Mouse (Mus musculus) inflammation-experienced regulatory T-cells, adult 6 months (primary cell): ENCODE data around the gene Cdkn2d. TPM values are rescaled to one million over a fixed set of nuclear protein-coding genes. Genes with fewer than 3 reads are reported as not detected.
A peak's percentile ranks its signal among the peaks of the same experiment; 100 is the strongest.
"Not testable (repeated sequence)": the region's sequence is repeated elsewhere in the genome, so short reads cannot be mapped to it uniquely, and the experiment has no call there.

Source experiments
- ATAC-seq: one replicate; pipeline ENCODE4 v1.8.0; 2017
- polyA plus RNA-seq, 3 experiments: library from polyadenylated mRNA; unstranded; fragments of 100-300 nt; shearing (Covaris generic); gene quantifications; one replicate each; pipeline ENCODE4 v1.2.1; 2017

Cdkn2d gene
- 100 to 1,000 TPM; 116 to 131 (median 128) TPM for polyA plus RNA-seq

DNA sequence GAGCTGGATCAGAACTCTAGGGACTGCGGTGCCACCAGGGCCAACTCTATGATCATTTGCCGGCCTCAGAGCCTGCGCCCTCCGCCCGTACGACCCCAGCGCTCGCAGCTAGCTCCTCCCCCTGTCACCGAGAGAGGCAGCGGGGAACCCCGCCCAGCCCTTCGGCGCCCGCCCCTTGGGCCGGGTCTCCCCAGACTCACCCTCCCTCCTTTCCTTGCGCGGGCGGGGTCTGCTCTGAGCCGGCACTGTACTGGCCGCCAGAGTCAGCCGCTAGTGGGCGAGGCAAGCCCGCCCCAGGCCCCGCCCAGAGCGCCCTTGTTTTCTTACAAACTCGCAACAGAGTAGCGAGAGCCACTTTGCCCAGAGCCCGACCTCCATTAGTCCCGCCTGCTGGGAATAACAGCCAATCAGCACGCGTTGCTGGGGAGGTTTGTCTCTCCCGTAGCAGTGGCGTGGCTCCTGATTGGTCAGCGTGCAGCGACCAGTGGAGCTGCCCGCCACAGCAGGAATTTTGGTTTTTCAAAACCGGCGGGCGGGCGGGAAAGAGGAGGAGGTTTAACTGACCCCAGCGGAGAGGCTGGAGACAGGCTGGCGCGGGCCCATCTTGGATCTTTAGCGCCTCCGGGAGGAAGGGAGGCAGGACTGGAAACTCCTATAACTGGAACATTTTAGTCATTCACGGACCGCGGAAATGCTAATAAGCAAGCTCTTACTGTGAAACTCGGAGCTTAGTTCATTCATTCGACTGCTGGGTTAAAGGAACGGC, at the start of gene Cdkn2d:
Gene Cdkn2d, minus strand, starts transcription at position 386 of the 766 bp plus-strand sequence.
- ATAC-seq: peak; percentile 73

DNA sequence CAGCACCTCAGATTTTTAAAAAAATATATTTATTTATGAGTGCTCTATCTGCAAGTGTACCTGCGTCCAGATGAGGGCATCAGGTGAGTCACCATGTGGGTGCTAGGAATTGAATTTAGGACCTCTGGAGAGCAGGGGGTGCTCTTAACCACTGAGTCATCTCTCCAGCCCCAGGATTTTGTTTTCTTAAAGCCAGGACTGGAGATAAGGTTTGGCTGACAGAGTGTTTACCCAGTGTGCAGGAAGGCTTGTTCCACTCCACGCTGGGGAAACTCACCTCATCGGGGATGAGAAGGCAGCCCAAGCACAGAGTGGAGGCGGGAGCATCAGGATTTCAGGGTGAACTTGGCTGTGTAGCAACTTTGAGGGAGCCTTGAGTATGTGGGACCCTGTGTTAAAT, 49.2 kb upstream of the Cdkn2d start:
- no peak for ATAC-seq

DNA sequence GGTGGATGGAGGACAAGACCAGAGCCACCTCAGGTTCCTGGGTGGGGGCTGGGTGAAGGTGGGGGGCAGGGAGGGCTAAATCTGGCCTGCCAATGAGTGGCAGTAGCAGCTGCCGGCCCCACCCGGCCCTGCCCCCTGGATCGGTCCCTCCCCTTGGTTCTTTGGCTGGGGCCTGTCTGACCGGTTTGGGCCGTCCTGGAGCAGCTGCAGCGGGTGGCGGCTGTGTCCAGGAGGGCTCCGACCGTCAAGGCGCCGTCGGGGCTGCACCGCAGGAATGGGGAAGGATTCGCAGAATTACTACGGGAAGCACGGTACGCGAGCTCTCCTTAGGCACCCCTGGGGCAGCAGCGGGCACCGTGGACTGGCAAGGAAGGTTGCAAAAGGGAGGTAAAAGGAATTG, 46.4 kb upstream of the Cdkn2d start:
- ATAC-seq: no peak

DNA sequence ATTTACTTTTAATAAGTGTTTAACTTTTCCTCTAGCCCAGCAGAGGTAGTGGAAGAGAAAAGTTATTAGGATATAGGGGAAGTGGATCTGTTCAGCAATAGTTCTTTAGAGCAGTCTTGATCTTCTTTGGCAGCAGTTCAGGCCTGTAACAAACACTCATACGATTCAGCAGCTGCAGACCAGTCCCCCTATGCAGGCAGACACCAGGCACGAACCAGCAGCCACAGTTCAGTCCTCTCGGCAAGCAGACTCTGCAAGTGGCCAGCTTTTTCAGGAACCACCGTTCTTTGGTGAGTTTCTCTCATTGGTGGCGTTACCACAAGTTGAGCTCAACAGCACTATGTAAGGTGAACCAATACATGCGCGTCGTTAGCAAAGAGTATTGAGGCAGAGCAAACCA, 45.3 kb upstream of the Cdkn2d start:
- no peak for ATAC-seq

DNA sequence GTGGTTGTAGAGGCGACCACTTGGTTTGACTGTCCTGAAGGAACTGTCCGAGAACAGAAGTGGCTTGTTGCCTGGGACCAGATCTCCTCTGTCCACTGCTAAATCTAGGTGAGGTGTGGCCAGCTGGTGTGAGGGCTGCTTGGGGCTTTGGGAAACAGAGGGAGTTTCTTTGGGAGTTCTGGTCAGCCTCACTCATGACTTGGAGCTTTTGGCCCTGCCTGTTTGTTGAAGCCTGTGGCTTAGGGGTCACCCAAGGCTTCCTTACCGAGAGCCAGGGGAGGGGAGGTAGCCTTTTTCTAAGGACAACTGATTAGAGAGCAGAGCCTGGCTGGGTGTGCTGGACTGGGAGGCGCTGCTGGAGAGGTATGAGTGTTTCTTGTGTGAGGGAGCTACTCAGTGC, 44.2 kb upstream of the Cdkn2d start:
- no peak for ATAC-seq

DNA sequence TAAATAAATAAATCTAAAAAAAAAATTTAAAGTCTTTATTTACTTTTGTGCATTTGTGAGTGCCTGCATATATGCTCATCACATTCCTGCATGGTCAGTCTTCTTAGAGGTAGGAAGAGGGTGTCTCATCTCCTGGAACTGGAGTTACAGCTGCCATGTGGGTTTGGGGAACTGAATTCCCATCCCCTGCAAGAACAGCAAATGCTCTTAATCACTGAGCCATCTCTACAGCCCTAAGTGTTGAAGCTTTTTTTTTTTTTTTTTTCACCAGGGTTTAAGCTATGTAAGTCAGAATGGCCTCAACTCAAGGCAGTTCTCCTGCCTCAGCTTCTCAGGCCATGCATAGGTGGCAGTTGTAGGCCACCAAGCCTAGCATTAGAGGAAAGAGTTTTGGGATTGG, 43.5 kb upstream of the Cdkn2d start:
- no peak for ATAC-seq

DNA sequence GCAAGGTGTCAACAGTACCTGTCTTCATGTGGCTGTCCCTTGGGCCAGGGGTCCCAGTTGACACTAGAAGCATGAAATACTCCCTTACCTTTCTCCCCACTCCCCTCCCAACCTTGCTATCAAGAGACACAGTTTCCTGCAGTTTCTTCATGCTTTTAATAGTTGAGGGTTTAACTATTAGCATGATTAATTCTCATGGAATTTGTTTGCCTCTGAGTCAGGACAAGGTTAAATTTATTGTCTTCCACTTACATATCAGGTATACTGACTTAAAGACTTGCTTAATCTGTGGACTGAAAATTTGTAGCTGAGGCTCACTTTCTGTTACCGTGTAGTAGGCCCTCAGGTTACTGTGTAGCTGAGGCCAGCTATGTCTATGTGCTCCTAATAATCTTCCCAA, 42.3 kb upstream of the Cdkn2d start:
- no peak for ATAC-seq

DNA sequence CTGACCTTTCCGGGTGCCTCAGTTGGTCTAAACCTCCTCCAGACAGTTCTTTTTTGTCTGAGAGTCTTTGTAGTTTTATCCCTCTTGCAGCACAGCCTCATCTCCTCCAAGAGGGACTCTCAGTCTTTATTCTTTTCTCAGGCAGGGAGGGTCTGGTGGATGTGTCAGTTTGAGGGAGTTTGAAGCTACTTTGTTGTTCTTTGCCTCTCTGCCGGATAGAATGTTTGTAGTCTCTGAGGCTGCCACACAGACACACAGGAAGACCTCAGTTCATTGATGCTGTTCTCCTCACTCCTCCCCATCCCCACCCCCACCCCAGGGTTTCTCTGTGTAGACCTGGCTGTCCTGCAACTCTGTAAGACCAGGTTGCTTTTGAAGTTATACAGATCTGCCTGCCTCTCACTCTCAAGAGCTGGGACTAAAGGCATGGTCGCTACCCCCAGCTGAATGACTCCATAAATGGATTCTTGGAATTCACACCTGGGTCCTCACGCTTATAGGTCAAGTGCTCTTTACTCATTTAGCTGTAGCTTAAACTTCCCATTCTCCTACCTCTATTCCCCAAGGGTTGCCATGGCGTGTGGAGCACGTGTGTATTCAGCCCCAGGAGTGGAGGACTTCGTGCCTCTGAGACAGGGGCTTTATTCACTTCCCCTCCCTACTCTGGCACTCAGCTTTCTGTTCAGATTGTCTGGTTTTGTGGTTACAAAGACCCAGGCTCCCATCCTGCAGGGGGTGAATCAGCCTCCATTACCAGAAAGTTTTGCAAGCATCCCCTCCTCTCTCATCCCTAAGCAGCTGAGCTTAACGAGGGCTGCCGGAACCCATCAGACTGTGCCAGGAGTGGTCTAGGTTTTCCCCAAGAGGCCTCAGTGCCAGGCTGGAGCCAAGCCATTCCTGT, 41.2 kb upstream of the Cdkn2d start:
- ATAC-seq: peak; percentile 42

DNA sequence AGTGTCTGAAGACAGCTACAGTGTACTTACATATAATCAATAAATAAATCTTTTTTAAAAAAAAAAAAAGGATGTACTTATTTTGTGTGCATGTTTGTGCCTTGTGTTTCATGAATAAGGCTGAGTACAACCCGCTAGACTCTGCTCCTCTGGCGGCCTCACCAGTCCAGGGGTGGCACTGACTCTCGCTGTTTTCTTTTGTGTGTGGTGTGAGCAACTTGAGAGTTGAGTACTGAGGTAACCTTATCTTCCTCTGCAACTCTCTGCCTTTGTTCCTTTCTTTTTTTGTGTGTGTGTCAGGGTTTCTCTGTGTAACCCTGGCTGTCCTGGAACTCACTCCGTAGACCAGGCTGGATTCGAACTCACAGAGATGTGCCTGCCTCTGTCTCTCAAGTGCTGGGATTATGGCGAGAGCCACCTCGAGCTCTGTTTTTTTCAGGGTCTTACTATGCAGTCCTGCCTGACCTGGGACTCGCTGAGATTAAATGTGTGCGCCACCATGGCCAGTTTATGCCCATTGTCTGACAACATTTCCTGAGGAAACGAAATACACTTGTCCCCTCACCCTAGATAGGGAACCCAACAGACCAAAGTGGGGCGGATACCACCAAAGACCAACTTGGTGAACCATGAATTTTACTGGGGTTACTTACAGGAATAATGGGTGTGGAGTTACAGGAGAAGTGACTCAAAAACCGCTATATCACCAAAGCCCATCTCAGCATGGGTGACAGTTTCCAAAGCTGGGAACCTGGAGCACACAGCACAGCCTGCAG, 40.3 kb upstream of the Cdkn2d start:
- no peak for ATAC-seq

DNA sequence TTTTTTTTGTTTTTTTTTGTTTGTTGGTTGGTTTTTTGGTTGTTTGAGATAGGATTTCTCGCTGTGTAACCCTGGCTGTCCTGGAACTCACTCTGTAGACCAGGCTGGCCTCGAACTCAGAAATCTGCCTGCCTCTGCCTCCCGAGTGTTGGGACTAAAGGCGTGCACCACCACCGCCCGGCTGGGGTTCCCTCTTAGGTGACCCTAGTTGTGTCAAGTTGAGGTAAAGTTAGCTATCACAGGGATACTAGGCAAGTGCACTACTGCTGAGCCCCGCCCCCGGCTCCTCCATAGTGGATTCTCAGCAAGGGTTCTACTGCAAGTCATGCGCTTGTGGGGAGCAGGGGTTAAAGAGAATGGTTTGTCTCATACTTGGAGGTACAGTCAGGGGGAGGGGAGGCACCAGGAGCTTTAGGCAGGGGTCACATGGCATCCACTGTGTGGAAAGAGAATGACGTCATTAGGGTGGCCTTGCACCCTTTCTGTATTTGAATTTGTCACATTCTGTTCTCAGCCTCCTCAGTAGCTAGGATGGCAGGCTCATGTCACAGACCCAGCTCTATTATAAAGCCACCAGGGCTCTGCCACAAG, 38.6 kb upstream of the Cdkn2d start:
- ATAC-seq: peak; percentile 9

DNA sequence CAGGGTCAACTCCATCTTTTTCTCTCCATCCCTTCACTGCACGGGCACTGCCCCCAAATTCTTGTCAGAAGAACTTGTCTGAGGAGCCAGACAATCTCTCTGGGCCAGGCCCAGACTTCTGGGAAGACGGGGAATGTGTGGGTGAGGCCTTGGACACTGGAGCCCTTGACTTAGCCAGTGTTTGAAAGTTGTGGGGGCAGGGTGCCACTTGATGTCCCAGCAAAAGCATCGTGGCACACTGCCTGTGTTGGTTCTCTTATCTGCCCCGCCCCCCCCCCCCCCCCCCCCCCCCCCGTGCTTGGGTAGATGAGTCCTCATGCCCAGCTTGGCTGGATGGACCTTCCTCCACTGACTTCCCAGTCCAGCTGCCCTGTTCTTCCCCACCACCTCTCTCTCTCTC, 37.8 kb upstream of the Cdkn2d start:
- ATAC-seq: no peak

DNA sequence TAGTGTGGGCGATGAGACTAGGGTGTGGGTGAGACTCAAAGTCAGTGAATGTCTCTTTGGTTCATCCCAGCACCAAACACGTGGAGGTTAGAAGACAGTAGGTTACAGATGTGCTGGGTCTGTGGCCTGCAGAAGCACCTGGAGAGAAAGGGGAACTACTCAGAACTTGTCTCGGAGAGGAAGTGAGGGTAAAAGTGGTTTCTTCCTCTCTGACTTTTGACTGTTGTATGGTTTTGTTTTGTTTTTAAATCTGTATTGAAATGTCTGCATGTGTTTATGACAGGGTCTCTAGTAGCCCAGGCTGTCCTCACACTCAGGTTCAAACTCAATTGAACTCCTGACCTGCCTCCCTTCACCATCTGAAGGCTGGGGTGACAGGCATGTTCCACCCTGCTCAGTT, 36.8 kb upstream of the Cdkn2d start:
- peak; percentile 79 for ATAC-seq

DNA sequence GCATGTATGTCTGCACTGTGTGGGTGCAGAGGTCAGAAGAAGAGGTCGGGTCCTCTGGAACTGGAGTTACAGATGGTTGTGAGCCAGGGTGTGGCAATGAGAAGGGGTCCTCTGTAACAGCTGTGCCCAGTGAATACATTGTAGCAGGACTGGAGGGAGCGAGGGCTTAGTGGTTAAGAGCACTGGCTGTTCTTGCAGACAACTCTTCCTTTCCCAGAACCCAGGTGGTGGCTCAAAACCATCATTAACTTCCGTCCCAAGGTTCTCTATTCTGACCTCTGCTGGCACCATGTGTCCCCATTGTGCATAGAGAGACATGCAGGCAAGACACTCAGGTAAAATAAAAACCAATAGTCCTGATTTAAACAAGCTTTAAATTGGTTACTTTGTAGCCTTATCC, 36.4 kb upstream of the Cdkn2d start:
- no peak for ATAC-seq

DNA sequence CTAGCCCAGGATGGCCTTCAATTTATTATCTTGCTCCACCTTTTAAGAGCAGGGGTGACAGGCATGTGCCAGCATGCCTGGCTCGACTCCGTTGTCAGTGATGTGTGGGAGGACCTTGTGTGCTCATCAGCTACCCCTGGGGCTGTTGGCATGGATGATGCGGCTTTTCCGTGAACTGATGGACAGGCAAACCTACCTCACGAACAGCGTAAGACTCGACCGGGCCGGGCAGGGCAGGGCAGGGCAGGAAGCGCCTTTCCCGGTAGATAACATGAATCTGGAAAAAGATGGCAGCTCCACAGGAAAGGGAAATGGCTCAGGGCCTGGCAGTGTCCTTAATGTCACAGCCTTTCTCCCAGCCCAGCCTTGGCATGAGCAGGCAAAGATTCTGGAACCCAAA, 33.1 kb upstream of the Cdkn2d start:
- no peak for ATAC-seq

DNA sequence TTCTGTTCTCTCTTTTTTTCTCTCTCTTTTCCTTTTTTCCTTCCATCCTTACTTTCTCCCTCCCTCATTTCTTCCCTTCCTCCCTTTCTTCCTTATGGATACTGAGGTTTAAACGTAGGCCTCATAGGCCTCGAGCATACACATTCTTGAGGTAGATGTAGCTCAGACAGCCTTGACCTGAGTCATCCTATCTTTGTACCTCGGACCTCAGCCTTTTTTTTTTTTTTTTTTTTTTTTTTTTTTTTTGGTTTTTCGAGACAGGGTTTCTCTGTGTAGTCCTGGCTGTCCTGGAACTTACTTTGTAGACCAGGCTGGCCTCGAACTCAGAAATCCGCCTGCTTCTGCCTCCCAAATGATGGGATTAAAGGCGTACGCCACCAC, 31.7 kb upstream of the Cdkn2d start:
- ATAC-seq: not testable (repeated sequence)

DNA sequence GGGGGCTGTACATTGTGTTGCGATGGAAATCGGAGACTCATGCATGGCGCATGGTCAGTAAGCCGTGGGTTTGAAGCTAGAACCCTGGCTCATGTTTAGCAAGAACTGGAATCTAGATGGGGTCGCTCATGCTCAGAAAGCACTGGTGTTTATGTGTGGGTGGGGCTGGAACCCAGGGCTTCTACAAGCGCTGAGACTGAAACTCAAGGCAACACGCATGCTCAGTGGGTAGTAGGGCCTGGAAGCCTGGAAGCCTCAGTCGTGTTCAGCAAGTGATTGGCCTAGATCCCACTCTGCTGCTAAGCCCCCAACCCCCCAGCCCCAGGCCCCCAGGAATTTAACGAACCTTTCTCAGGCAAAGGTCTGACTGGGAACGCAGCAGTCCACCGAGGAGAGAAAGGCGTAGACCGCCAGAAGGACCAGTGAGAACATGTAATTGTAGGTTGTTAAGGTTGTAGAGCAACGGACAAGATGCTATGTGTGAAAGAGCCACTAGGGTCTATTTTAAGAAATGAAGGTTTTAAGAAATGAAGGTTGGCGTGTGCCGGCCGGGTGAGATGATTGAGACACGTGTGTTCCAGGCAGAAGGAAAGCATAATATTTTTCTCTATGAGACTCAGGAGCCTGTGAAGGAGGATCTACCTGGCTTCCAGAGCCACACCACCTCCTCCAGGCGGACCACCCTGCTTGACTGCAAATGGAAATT, 31.2 kb upstream of the Cdkn2d start:
- peak; percentile 20 for ATAC-seq

DNA sequence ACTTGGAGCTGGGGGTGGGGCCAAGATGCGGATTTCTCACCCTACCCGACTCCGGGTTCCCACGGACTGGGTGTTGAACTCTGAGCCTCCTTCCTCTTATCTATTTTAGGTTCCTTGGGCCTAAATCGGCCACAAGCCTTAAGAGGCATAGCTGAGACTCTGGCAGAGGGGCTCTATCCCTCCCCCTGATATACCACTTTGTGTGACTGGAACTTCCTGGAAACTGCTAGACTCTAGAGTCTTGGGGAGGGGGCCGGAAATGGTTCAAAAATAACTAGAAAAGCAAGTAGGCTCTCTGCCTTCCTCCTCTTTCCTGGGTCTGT, 30.3 kb upstream of the Cdkn2d start:
- ATAC-seq: peak; percentile 69

DNA sequence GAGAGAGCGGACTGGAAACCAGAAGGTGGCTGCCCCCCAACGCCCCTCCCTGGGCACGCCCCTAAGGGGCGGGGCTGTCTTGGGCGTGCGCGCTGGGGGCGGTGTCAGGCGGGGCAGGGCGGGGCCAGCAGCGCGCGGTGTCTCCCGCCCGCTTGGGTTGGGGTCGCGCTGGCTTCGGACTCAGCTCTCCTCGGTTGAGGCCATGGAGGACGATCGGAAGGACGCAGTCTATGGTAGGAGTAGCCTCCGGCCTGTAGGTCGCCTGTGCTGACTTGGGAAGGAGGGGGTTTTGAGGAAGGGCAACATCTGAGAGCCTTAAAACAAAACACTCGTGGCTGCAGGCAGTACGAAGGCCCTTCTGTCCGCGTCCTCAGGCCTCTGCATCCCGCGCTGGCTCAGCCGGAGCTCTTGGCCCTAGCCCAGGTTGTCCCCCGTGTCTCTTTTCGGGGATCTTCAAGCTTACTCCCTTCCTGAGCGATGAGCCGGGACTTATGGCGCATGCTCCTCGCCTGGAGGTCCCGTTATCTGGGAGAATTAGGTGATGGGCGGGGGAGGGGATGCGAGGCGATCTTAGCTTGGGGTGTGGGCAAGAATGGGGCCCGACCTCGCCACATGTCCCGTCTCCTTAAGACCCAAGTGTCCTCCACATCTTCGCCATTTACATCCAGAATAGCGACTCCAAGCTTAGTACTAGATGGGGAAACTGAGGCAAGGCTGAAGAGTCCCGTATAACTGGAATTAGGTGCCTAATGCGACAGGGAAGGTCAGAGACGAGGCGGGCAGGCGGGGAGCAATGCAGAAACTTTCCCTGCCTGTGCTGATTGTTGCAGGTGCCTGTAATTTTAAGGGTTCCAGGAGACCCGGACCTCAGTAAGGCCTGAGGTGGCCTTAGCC, 29.7 kb upstream of the Cdkn2d start, which contains the start of gene Slc44a2:
Gene Slc44a2, plus strand, starts transcription at position 80 of the 894 bp plus-strand sequence.
- peak; percentile 47 for ATAC-seq

DNA sequence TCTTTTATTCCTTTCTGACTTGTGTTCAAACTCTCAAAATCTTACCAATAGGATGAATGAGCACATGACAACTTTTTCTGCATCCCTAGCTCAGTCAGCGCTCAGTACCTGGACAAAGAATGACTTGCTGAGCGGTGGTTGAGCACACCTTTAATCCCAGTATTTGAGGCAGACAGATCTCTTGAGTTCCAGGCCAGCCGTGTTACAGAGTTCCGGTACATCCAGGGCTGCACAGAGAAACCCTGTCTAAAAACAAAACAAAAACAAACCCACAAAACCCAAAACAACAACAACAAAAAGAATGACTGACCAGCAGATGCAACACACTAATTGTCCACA, 29.0 kb upstream of the Cdkn2d start:
- peak; percentile 22 for ATAC-seq

DNA sequence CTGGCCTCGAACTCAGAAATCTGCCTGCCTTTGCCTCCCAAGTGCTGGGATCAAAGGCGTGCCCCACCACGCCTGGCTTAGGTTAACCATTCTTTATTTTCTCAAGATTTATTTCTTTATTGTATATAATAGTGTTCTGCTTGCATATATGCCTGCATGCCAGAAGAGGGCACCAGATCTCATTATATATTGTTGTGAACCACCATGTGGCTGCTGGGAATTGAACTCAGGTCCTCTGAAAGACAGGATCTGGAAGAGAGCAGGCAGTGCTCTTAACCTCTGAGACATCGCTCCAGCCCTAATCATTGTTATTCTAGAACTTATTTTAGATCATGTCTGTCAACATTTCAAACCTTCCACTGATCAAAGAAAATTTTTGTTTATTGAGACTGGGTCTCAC, 28.3 kb upstream of the Cdkn2d start:
- ATAC-seq: no peak

DNA sequence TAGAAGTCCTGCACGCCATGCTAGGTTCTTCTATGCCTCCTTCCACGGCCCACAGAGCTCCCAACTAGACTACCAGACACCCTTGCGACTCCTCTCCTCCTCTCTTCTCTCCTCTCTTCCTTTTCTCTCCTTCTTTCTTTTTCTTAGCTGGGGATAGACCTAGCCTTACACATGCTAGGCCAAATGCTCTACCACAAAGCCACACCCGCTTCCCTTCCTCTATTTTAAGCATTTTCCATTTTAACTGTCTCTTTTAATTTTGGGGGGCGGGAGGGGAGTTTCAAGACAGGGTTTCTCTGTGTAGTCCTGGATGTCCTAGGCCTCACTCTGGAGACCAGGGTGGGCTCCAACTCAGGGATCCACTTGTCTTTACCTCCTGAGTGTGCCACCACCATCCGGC, 27.6 kb upstream of the Cdkn2d start:
- ATAC-seq: no peak
